Mouse (Mus musculus): ENCODE measurements around the gene Gucy2g. TPM values are rescaled to one million over a fixed set of nuclear protein-coding genes. Genes with fewer than 3 reads are reported as not detected.

Gene Gucy2g
- polyA plus RNA-seq, 1 experiment from 2014 or later, result not detected

GRCm38 (mm10) chr19:55258514-55258913 lies 17.5 kb upstream of the Gucy2g start:
- H3K4me1 ChIP-seq, result peaks cover 12% of the 10 kb centered on the region
- H3K9ac ChIP-seq, result no peak overlapping the region
- no peak overlapping the region for H3K27ac ChIP-seq
- H3K9me3 ChIP-seq, result no peaks in the 10 kb centered on the region
- 92% methylated on average over 5 of the region's 5 CpGs for WGBS
- H3K27me3 ChIP-seq, result no peaks in the 10 kb centered on the region
- no peak overlapping the region for H3K4me3 ChIP-seq (replicated peaks)
- ATAC-seq (ENCODE audit: low FRiP score), result no peak
- H3K36me3 ChIP-seq (replicated peaks), result no peaks in the 10 kb centered on the region
- no peak overlapping the region for H3K4me2 ChIP-seq

GRCm38 (mm10) chr19:55257656-55258375 lies 16.8 kb upstream of the Gucy2g start:
- 93% methylated on average over 5 of the region's 5 CpGs for WGBS

GRCm38 (mm10) chr19:55256156-55256555 lies 15.1 kb upstream of the Gucy2g start:
- Histone ChIP-seq H3K9me3 (no peaks in the 10 kb centered on the region), H3K4me2 (no peak overlapping the region), H3K4me1 (peaks cover 19% of the 10 kb centered on the region), H3K9ac (no peak overlapping the region), H3K4me3 (replicated peaks) (no peak overlapping the region), H3K27me3 (0 out of 2 replicates have a peak, but pooled peaks cover 3% of the 10 kb centered on the region), H3K36me3 (replicated peaks) (no peaks in the 10 kb centered on the region), H3K27ac (no peak overlapping the region)
- no peak for ATAC-seq (ENCODE audit: low FRiP score)
- 80% methylated on average over 9 of the region's 9 CpGs for WGBS

More at GRCm38 (mm10) chr19:55257656-55258375, 16.8 kb upstream of the Gucy2g start:
- Histone ChIP-seq H3K9ac (no peak overlapping the region), H3K4me3 (replicated peaks) (no peak overlapping the region), H3K4me2 (no peak overlapping the region), H3K4me1 (peaks cover 19% of the 10 kb centered on the region), H3K9me3 (no peaks in the 10 kb centered on the region), H3K27ac (no peak overlapping the region), H3K27me3 (no peaks in the 10 kb centered on the region), H3K36me3 (replicated peaks) (no peaks in the 10 kb centered on the region)
- ATAC-seq (ENCODE audit: low FRiP score), result no peak

- Histone ChIP-seq H3K27ac (no peak overlapping the region; the same call in 1 of the 2 replicates), H3K4me1 (peaks cover 19% of the 10 kb centered on the region), H3K4me3 (replicated peaks) (peak overlapping the region; percentile 48), H3K27me3 (0 out of 2 replicates have a peak, but pooled peaks cover 3% of the 10 kb centered on the region), H3K36me3 (replicated peaks) (no peaks in the 10 kb centered on the region), H3K9ac (peak overlapping the region; percentile 62), H3K9me3 (no peaks in the 10 kb centered on the region), H3K4me2 (peak overlapping the region; percentile 89)
- WGBS, result 3% methylated on average over 5 of the region's 5 CpGs
- peak; percentile 50 for ATAC-seq (ENCODE audit: low FRiP score)
Measured at GRCm38 (mm10) chr19:55254513-55255016, 13.5 kb upstream of the Gucy2g start.

GRCm38 (mm10) chr19:55253570-55254441 lies 12.8 kb upstream of the Gucy2g start:
- Histone ChIP-seq H3K4me2 (peak overlapping the region; percentile 89), H3K9ac (peak overlapping the region; percentile 62), H3K4me1 (peaks cover 19% of the 10 kb centered on the region), H3K27me3 (0 out of 2 replicates have a peak, but pooled peaks cover 3% of the 10 kb centered on the region), H3K9me3 (no peaks in the 10 kb centered on the region), H3K4me3 (replicated peaks) (peak overlapping the region; percentile 48), H3K27ac (peak overlapping the region; percentile 46; the same call in 1 of the 2 replicates), H3K36me3 (replicated peaks) (no peaks in the 10 kb centered on the region)
- WGBS, result 2% methylated on average over 32 of the region's 32 CpGs
- ATAC-seq (ENCODE audit: low FRiP score), result peak; percentile 62

- H3K27me3 ChIP-seq, result 0 out of 2 replicates have a peak, but pooled peaks cover 3% of the 10 kb centered on the region
- no peak overlapping the region for H3K27ac ChIP-seq
- 6% methylated on average over 9 of the region's 9 CpGs for WGBS
- peak overlapping the region; percentile 62 for H3K9ac ChIP-seq
- H3K4me3 ChIP-seq (replicated peaks), result peak overlapping the region; percentile 48
- H3K4me2 ChIP-seq, result peak overlapping the region; percentile 89
- H3K36me3 ChIP-seq (replicated peaks), result no peaks in the 10 kb centered on the region
- peaks cover 19% of the 10 kb centered on the region for H3K4me1 ChIP-seq
- ATAC-seq (ENCODE audit: low FRiP score), result peak; percentile 33
- no peaks in the 10 kb centered on the region for H3K9me3 ChIP-seq
Measured at GRCm38 (mm10) chr19:55253239-55253569, 12.2 kb upstream of the Gucy2g start.

- no peak within 1 kb of the TSS for H3K9ac ChIP-seq
- no peak within 1 kb of the TSS for H3K4me2 ChIP-seq
- H3K4me3 ChIP-seq (replicated peaks), result no peak within 1 kb of the TSS
- no peak for ATAC-seq (ENCODE audit: low FRiP score)
- 0 out of 2 replicates have a peak, but pooled peaks cover 3% of the 10 kb centered on the region for H3K27me3 ChIP-seq
- H3K4me1 ChIP-seq, result peaks cover 19% of the 10 kb centered on the region
- H3K9me3 ChIP-seq, result no peaks in the 10 kb centered on the region
- no peak within 1 kb of the TSS for H3K27ac ChIP-seq
- 97% methylated on average over 9 of the region's 9 CpGs for WGBS
- no peaks in the 10 kb centered on the region for H3K36me3 ChIP-seq (replicated peaks)
Measured at GRCm38 (mm10) chr19:55251383-55252124, 10.5 kb upstream of the Gucy2g start, which contains the start of gene Acsl5. TSS of gene Acsl5 (plus strand) at chr19:55251938.

- H3K27me3 ChIP-seq, result 0 out of 2 replicates have a peak, but pooled peaks cover 3% of the 10 kb centered on the region
- no peak overlapping the region for H3K9ac ChIP-seq
- 87% methylated on average over 5 of the region's 5 CpGs for WGBS
- no peaks in the 10 kb centered on the region for H3K36me3 ChIP-seq (replicated peaks)
- no peak overlapping the region for H3K4me2 ChIP-seq
- no peak overlapping the region for H3K27ac ChIP-seq
- H3K4me3 ChIP-seq (replicated peaks), result no peak overlapping the region
- H3K9me3 ChIP-seq, result no peaks in the 10 kb centered on the region
- peaks cover 19% of the 10 kb centered on the region for H3K4me1 ChIP-seq
- no peak for ATAC-seq (ENCODE audit: low FRiP score)
Measured at GRCm38 (mm10) chr19:55250451-55250850, 9.4 kb upstream of the Gucy2g start.

GRCm38 (mm10) chr19:55247991-55248520 lies 7.0 kb upstream of the Gucy2g start:
- no peak overlapping the region for H3K27ac ChIP-seq
- 86% methylated on average over 9 of the region's 9 CpGs for WGBS
- ATAC-seq (ENCODE audit: low FRiP score), result no peak

GRCm38 (mm10) chr19:55247563-55247962 lies 6.5 kb upstream of the Gucy2g start:
- Histone ChIP-seq H3K4me3 (replicated peaks) (no peak overlapping the region), H3K27ac (no peak overlapping the region), H3K9ac (no peak overlapping the region), H3K9me3 (no peaks in the 10 kb centered on the region), H3K27me3 (0 out of 2 replicates have a peak, but pooled peaks cover 3% of the 10 kb centered on the region), H3K4me2 (no peak overlapping the region), H3K4me1 (0 out of 2 replicates have a peak, but pooled peaks cover 4% of the 10 kb centered on the region), H3K36me3 (replicated peaks) (no peaks in the 10 kb centered on the region)
- ATAC-seq (ENCODE audit: low FRiP score), result no peak
- 83% methylated on average over 5 of the region's 5 CpGs for WGBS

More at GRCm38 (mm10) chr19:55247991-55248520, 7.0 kb upstream of the Gucy2g start:
- no peak overlapping the region for H3K4me3 ChIP-seq (replicated peaks)
- no peak overlapping the region for H3K4me2 ChIP-seq
- H3K4me1 ChIP-seq, result peaks cover 6% of the 10 kb centered on the region; the same call in 1 of the 2 replicates
- H3K27me3 ChIP-seq, result 0 out of 2 replicates have a peak, but pooled peaks cover 3% of the 10 kb centered on the region
- no peaks in the 10 kb centered on the region for H3K9me3 ChIP-seq
- H3K36me3 ChIP-seq (replicated peaks), result no peaks in the 10 kb centered on the region
- no peak overlapping the region for H3K9ac ChIP-seq

GRCm38 (mm10) chr19:55244791-55245231 lies 3.8 kb upstream of the Gucy2g start:
- H3K9ac ChIP-seq, result no peak overlapping the region
- WGBS, result 36% methylated on average over 7 of the region's 7 CpGs
- ATAC-seq (ENCODE audit: low FRiP score), result no peak
- no peak overlapping the region for H3K27ac ChIP-seq
- no peak overlapping the region for H3K4me2 ChIP-seq
- no peaks in the 10 kb centered on the region for H3K9me3 ChIP-seq
- 0 out of 2 replicates have a peak, but pooled peaks cover 4% of the 10 kb centered on the region for H3K4me1 ChIP-seq
- H3K27me3 ChIP-seq, result no peaks in the 10 kb centered on the region
- no peak overlapping the region for H3K4me3 ChIP-seq (replicated peaks)
- no peaks in the 10 kb centered on the region for H3K36me3 ChIP-seq (replicated peaks)
